Mouse (Mus musculus): ENCODE measurements at regions not wholly inside any gene's neighbourhood (a gene's known extent, or its start where the extent isn't known, plus 50 kb on each side); places are given as distances from the start of the nearest gene placed in this dataset.

DNA sequence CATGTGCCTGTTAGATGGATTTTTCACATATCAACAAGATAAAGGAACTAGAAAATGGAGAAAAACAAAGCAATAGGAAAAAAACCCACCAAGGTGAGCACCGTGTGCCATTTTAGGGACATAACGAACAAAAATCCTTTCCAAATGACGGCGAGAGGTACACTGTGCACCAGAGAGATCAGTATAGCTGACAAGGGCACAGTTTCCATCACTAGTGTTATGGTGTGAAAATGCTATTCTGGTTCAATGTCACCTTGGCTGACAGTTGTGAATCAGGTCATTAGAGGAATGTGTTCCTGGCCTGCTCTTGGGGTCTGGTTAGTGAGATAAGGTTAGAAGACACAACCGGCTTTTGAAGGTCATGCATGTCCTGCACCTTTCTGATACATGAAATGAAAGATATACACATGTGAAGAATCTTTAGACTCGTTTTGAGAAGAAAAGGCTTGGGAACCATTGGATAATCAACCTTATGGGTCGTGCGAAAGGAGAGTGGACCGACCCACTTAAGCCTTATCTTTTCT is 76.5 kb upstream of the P2ry1 start:
- ATAC-seq = no peak

DNA sequence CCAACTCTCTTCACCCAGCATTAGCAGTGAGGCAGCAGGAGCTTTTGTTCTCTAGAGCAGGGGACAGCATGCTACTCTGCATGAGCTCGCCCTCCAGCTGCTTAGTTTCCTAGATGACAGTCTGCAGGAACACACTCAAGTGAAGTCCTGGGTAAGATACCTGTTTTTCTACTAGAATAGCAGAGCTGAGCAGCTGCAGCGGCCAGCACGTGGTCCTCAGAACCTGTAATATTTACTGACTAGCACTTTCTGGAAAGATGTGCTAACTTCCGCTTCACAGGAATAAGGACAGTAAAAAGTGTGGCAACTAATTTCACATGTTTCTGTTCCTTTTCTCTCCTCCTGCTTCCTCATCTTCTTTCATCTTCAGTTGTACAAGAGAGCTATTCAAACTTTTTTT is 73.7 kb upstream of the P2ry1 start:
- ATAC-seq = no peak

DNA sequence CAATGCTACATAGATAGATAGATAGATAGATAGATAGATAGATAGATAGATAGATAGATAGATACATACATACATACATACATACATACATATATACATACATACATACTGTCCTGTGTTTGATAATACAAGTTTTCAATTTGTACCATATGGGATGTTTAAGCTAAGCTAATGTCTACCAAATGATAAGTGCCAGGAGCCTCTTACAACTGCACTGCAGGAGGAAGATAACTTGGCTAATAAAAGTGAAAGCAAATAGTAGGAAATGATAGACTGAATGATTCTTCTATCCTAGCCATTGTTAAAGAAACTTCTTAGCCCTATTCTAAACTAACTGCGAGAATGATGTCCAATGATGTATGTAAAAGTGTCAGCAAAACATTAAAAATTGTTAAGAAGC is 68.1 kb upstream of the P2ry1 start:
- no peak for ATAC-seq

DNA sequence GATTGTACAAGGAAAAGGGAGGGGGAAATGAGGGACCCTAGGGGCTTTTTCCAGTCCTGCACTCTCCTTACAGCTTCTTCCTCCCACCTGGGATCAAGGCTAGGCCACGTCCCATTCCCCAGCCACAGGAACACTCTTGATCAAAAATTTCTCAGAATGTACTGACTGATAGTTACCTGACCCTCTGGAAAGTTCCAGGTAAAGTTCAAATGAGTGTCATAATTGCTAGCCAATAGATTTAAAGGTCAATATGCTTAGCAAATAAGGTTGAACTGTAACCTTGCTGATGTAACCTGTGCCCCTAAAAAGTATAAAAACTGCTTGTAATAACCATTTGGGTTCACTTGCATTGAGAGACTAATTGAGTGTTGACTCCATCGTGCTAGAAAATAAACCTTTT is 61.1 kb upstream of the P2ry1 start:
- ATAC-seq = no peak

GRCm38 (mm10) chr3:60948897-60949296 is 53.7 kb upstream of the P2ry1 start:
- no peak for ATAC-seq
